Mouse (Mus musculus) MEL (cell line): ENCODE results near the gene Snd1. TPM values are rescaled to one million over a fixed set of nuclear protein-coding genes. Genes with fewer than 3 reads are reported as not detected.

Source experiments
- DNase-seq: peaks from one replicate; pipeline ENCODE4 v3.0.0; 2011; ENCODE audit warnings: low read depth, low spot score
- H3K27ac ChIP-seq: 2 replicates; pipeline ENCODE4 v1.5.1; 2012; ENCODE audit warnings: low read depth, mild to moderate bottlenecking, control low read depth, low read length, moderate library complexity; ENCODE audit not compliant: control insufficient read depth
- H3K27me3 ChIP-seq, 2 experiments: fragments of 150-350 bp in 1 of 2; sonication (generic) in 1 of 2; 2 replicates each; pipeline ENCODE4 v1.6.1; 2012; ENCODE audit warnings: low read length in 2 of 2, mild to moderate bottlenecking in 2 of 2, improper control_type of control experiment in 1 of 2, moderate library complexity in 1 of 2; ENCODE audit not compliant: insufficient read depth in 2 of 2, control insufficient read depth in 1 of 2
- H3K36me3 ChIP-seq, 2 experiments: 2 replicates each; pipeline ENCODE4 v1.6.1; 2012 to 2014; ENCODE audit warnings: low read length in 2 of 2, improper control_type of control experiment in 1 of 2, inconsistent platforms in 1 of 2, mild to moderate bottlenecking in 1 of 2; ENCODE audit not compliant: insufficient read depth in 2 of 2, control insufficient read depth in 1 of 2
- H3K4me1 ChIP-seq, 2 experiments: fragments of 150-350 bp in 1 of 2; sonication (generic) in 1 of 2; 2 replicates each; pipeline ENCODE4 v1.6.1; 2012; ENCODE audit warnings: low read length in 2 of 2, improper control_type of control experiment in 1 of 2, mild to moderate bottlenecking in 1 of 2; ENCODE audit not compliant: insufficient read depth in 2 of 2, control insufficient read depth in 1 of 2
- H3K4me3 ChIP-seq, 2 experiments: fragments of 150-350 bp in 1 of 2; sonication (generic) in 1 of 2; 2 replicates each; pipeline ENCODE4 v1.5.1; 2012; ENCODE audit warnings: low read depth in 2 of 2, low read length in 2 of 2, mild to moderate bottlenecking in 2 of 2, moderate library complexity in 2 of 2, control low read depth in 1 of 2, improper control_type of control experiment in 1 of 2; ENCODE audit not compliant: control insufficient read depth in 1 of 2, insufficient read depth in 1 of 2
- H3K79me2 ChIP-seq: 2 replicates; pipeline ENCODE4 v1.6.1; 2012; ENCODE audit warnings: mild to moderate bottlenecking, low read length, moderate library complexity; ENCODE audit not compliant: control insufficient read depth, poor library complexity, insufficient read depth
- H3K9ac ChIP-seq: 2 replicates; pipeline ENCODE4 v1.6.1; 2012; ENCODE audit warnings: low read depth, mild to moderate bottlenecking, control low read depth, low read length, moderate library complexity; ENCODE audit not compliant: control insufficient read depth, poor library complexity, severe bottlenecking
- H3K9me3 ChIP-seq: fragments of 150-350 bp; sonication (generic); replicated peaks from 2 replicates; pipeline ENCODE4 v1.6.1; 2012; ENCODE audit warnings: mild to moderate bottlenecking, low read length, improper control_type of control experiment, moderate library complexity; ENCODE audit not compliant: insufficient read depth
- CHD1 ChIP-seq: IDR thresholded peaks from 2 replicates; pipeline ENCODE4 v1.6.1; 2012; ENCODE audit warnings: low read depth, mild to moderate bottlenecking, inconsistent platforms, low read length, improper control_type of control experiment
- CHD2 ChIP-seq: IDR thresholded peaks from 2 replicates; pipeline ENCODE4 v1.6.1; 2011; ENCODE audit warnings: low read length, improper control_type of control experiment
- ELF1 ChIP-seq: IDR thresholded peaks from 2 replicates; pipeline ENCODE4 v1.6.1; 2014; ENCODE audit warnings: low read depth, mild to moderate bottlenecking, inconsistent platforms, low read length, improper control_type of control experiment, moderate library complexity
- EP300 ChIP-seq, 2 experiments: IDR thresholded peaks; 2 replicates each; pipeline ENCODE4 v1.6.1; 2011; ENCODE audit warnings: improper control_type of control experiment in 2 of 2, low read length in 2 of 2, low read depth in 1 of 2, mild to moderate bottlenecking in 1 of 2
- GABPA ChIP-seq: IDR thresholded peaks from 2 replicates; pipeline ENCODE4 v1.6.1; 2012; ENCODE audit warnings: low read depth, mild to moderate bottlenecking, inconsistent platforms, low read length, improper control_type of control experiment, moderate library complexity
- HCFC1 ChIP-seq: IDR thresholded peaks from 2 replicates; pipeline ENCODE4 v1.6.1; 2012; ENCODE audit warnings: low read depth, mild to moderate bottlenecking, inconsistent platforms, low read length, improper control_type of control experiment, moderate library complexity
- JUND ChIP-seq: IDR thresholded peaks from 2 replicates; pipeline ENCODE4 v1.6.1; 2011; ENCODE audit warnings: low read depth, mild to moderate bottlenecking, improper control_type of control experiment, low read length
- MAZ ChIP-seq: IDR thresholded peaks from 2 replicates; pipeline ENCODE4 v1.6.1; 2012; ENCODE audit warnings: low read depth, mild to moderate bottlenecking, inconsistent platforms, low read length, improper control_type of control experiment
- NELFE ChIP-seq: IDR thresholded peaks from 2 replicates; pipeline ENCODE4 v1.6.1; 2011; ENCODE audit warnings: low read depth, low read length, improper control_type of control experiment
- POLR2AphosphoS2 ChIP-seq: IDR thresholded peaks from 2 replicates; pipeline ENCODE4 v1.6.1; 2011; ENCODE audit warnings: low read length, improper control_type of control experiment
- POLR2AphosphoS5 ChIP-seq: IDR thresholded peaks from 2 replicates; pipeline ENCODE4 v1.6.1; 2012; ENCODE audit warnings: low read depth, borderline replicate concordance, mild to moderate bottlenecking, inconsistent platforms, low read length, moderate library complexity, mixed read lengths
- TAL1 ChIP-seq: IDR thresholded peaks from 2 replicates; pipeline ENCODE4 v1.6.1; 2012; ENCODE audit warnings: mild to moderate bottlenecking, inconsistent platforms, low read length, moderate library complexity, mixed read lengths
- TCF12 ChIP-seq: IDR thresholded peaks from 2 replicates; pipeline ENCODE4 v1.6.1; 2014; ENCODE audit warnings: low read depth, mild to moderate bottlenecking, inconsistent platforms, low read length, improper control_type of control experiment, moderate library complexity
- USF1 ChIP-seq: IDR thresholded peaks from 2 replicates; pipeline ENCODE4 v1.6.1; 2014; ENCODE audit warnings: low read depth, mild to moderate bottlenecking, inconsistent platforms, low read length, improper control_type of control experiment, moderate library complexity
- USF2 ChIP-seq, 2 experiments: IDR thresholded peaks; 2 replicates each; pipeline ENCODE4 v1.6.1; 2011 to 2012; ENCODE audit warnings: improper control_type of control experiment in 2 of 2, low read length in 2 of 2, borderline replicate concordance in 1 of 2, inconsistent platforms in 1 of 2, low read depth in 1 of 2, mild to moderate bottlenecking in 1 of 2; ENCODE audit not compliant: insufficient read depth in 1 of 2
- ZKSCAN1 ChIP-seq: IDR thresholded peaks from 2 replicates; pipeline ENCODE4 v1.6.1; 2012; ENCODE audit warnings: low read depth, mild to moderate bottlenecking, inconsistent platforms, low read length, improper control_type of control experiment, moderate library complexity
- polyA plus RNA-seq, 2 experiments: library from polyadenylated mRNA; stranded (reverse) in 1 of 2; unstranded in 1 of 2; fragments of >175 nt in 1 of 2; fragments of >200 nt in 1 of 2; gene quantifications; 2 replicates each; pipeline versions ENCODE4 v1.2.1 to v1.2.4; 2012; ENCODE audit warnings: low replicate concordance in 2 of 2, low read depth in 1 of 2; ENCODE audit not compliant: insufficient read length in 2 of 2, insufficient read depth in 1 of 2, missing spikeins in 1 of 2
- total RNA-seq: library from RNA; depleted of rRNA; stranded (reverse); fragments of 300-350 nt; gene quantifications from 2 replicates; pipeline ENCODE4 v1.2.3, GENCODE M21; 2012

Gene Snd1
- total and polyA plus RNA-seq, 3 experiments, result 192 to 280 TPM; not detected in 1

DNA sequence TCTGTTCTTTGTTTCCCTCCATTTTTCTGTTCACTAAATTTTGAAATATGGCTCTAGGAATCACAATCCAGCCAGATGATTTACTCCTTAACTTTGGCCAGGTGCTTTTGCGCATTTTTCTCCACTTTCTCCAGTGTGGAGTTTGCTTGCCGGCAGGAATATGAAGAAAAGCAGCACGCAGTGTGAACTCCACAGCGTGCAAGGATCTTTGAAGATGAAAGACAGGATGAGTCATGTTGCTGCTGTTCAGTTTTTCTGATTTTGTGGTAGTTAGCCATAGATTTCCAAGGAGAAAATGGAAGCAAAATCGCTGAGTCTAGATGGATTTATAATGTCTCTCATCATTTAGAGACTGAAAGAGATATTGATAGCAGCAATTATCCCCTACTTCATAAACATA is 165.1 kb downstream of the Snd1 start:
- no peak overlapping the region for H3K4me3 ChIP-seq
- TF ChIP-seq JUND, result no peak
- TF ChIP-seq CHD1, result no peak
- no peak for TF ChIP-seq ZKSCAN1
- no peak for TF ChIP-seq USF1
- no peak for TF ChIP-seq TCF12
- TF ChIP-seq MAZ, result no peak
- TF ChIP-seq NELFE, result no peak
- no peak for TF ChIP-seq POLR2AphosphoS5
- TF ChIP-seq, all 39 proteins: peak for 0
- peaks cover 13 to 15% of the 10 kb centered on the region in 2 experiments for H3K36me3 ChIP-seq

DNA sequence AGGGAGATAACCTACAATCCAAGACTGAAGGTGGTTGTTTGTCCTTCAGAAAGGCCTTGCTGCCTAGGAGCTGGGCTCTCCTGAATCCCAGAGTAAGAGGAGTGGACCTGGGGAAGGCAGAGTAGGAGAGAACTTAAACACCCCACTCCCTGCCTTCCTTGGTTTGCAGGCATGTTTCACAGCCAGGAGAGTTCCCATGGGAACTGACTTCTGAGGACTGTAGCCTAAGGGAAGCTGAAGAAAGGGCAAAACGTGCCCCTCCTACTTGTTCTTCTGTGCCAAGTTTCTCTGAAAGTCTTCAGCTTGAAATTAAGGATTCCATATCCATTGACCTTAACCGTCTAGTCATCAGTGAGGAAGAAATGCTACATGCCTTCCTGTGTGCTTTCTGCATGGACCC is 168.0 kb downstream of the Snd1 start:
- TF ChIP-seq USF2 (IDR thresholded peaks at IDR 0.05; ENCODE audit: borderline replicate concordance in 1 of 2, insufficient read depth in 1 of 2, low read depth in 1 of 2, low read length in 2 of 2), result no peak
- no peak for TF ChIP-seq USF1
- no peak for TF ChIP-seq EP300 (IDR thresholded peaks at IDR 0.05; ENCODE audit: low read depth in 1 of 2, low read length in 2 of 2)
- no peak for TF ChIP-seq MAZ
- no peak for TF ChIP-seq CHD2
- no peak for TF ChIP-seq HCFC1
- TF ChIP-seq ELF1, result no peak
- TF ChIP-seq GABPA, result no peak
- no peak for TF ChIP-seq NELFE
- TF ChIP-seq TAL1, result no peak
- no peak for TF ChIP-seq POLR2AphosphoS2
- Histone ChIP-seq H3K79me2 (no peaks in the 10 kb centered on the region), H3K27ac (no peak overlapping the region), H3K9me3 (no peaks in the 10 kb centered on the region), H3K4me3 (no peak overlapping the region), H3K9ac (no peak overlapping the region), H3K27me3 (no peaks in the 10 kb centered on the region), H3K4me1 (peaks cover 0 to 5% of the 10 kb centered on the region in 2 experiments; a peak in 1 of 4 replicates), H3K36me3 (peaks cover 5 to 7% of the 10 kb centered on the region in 2 experiments)
- DNase-seq, result no peak

More for the DNA sequence above, 165.1 kb downstream of the Snd1 start:
- H3K27me3 ChIP-seq, result no peaks in the 10 kb centered on the region
- H3K9ac ChIP-seq, result no peak overlapping the region
- peaks cover 0 to 11% of the 10 kb centered on the region in 2 experiments; a peak in 2 of 4 replicates for H3K4me1 ChIP-seq
- H3K27ac ChIP-seq, result no peak overlapping the region
- DNase-seq, result no peak
- 0 out of 2 replicates have a peak, but pooled peaks cover 1% of the 10 kb centered on the region for H3K79me2 ChIP-seq
- H3K9me3 ChIP-seq, result no peaks in the 10 kb centered on the region
